Mouse (Mus musculus) mouse embryonic stem cell (cell line): ENCODE measurements around the gene Hal.
"Not testable (repeated sequence)": the region's sequence is repeated elsewhere in the genome, so short reads cannot be mapped to it uniquely, and the experiment has no call there.

Source experiments
- in situ Hi-C, 2 experiments: fragments of 300-500 bp; cut with MboI; formaldehyde crosslinking; loops; 1 replicate in 1 of 2; 3 replicates in 1 of 2; pipeline ENCODE4 v1.14.3; 2019 to 2020; ENCODE audit warnings: low sequenced_read_pairs in 2 of 2, low pct_unique_long_range_greater_than_20kb in 1 of 2, mixed read lengths in 1 of 2; ENCODE audit not compliant: unreplicated experiment in 1 of 2

Hal gene

DNA sequence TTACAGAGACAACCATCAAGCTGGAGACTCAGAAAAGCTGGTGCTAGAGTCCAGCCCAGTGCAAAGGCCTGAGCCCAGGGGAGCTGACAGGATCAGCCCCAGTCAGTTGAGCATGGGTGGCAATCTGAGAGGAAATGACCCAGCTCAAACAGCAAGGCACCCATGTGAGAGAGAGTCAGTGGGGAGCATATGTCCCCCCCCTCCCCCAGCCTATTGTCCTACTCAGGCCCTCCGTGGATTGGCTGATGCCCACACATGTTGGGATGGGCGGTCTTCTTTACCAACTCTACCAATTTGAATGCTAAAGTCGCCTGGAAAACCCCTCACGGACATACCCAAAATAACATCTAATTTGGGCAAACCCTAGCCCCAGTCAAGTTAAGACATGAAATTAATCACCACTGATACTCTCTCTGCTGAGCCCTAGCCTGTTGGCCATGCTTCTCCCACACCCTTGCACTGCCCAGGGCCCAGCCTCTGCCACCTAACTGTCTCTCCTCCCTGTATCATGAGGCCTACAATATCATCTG, 59.2 kb downstream of the Hal start:
- in situ Hi-C loops = no loop called here

- in situ Hi-C loops = no loop called here
These were observed 60.4 kb downstream of the Hal start for GRCm38 (mm10) chr10:93548991-93549390.

DNA sequence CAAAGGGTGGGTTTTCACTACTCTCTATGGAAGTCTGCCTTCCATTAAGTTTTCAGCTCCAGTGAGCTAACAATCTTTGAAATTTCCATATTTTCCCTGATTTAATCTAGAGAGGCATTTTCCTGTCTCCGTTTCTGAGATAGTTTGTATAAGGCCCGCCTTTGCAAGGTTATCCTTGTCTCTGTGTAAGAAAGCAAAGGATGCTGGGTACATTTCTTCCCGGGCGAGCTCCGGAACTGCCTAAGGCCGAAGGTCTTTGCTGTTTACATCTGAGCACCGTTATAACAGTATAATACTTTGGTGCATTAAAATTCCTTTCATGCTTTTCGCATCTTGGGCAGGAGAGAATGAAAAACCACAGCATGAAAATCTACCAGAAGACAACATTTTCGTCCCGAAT, 61.3 kb downstream of the Hal start:
- in situ Hi-C loops = no loop called here

GRCm38 (mm10) chr10:93552596-93552995, 64.0 kb downstream of the Hal start:
- in situ Hi-C loops = no loop called here

- in situ Hi-C loops = not testable (repeated sequence)
These were observed 69.4 kb downstream of the Hal start for GRCm38 (mm10) chr10:93557971-93558370.

DNA sequence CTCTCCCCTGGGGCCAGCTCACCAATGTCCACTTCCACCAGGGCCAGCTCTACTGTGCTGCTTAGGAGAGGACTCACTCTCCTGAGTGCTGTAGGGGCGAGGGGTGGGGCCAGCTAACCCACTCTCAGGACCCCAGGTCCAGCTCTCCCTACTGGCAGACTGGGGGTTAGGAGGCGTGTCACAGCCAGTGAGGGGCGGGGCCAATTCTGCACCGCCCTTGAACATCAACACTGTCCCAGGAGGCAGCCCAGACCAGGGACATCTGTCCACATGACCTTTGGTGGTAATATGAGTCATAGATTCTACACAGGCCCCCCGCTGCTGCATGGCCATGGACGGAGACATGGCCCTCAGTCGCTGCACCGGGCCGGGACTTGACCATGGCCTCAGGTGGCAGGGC, 71.2 kb downstream of the Hal start:
- in situ Hi-C loops = no loop called here

GRCm38 (mm10) chr10:93564518-93565090, 76.0 kb downstream of the Hal start:
- in situ Hi-C loops = no loop called here

- in situ Hi-C loops = no loop called here
These were observed 78.5 kb downstream of the Hal start for GRCm38 (mm10) chr10:93567066-93567465.

GRCm38 (mm10) chr10:93567841-93568566, 79.4 kb downstream of the Hal start:
- in situ Hi-C loops = no loop called here

GRCm38 (mm10) chr10:93568671-93569070, 80.1 kb downstream of the Hal start:
- in situ Hi-C loops = no loop called here
